Mouse (Mus musculus) MEL (cell line): ENCODE measurements at regions not wholly inside any gene's neighbourhood (a gene's known extent, or its start where the extent isn't known, plus 50 kb on each side); places are given as distances from the start of the nearest gene placed in this dataset.

Source experiments
- DNase-seq: peaks from one replicate; pipeline ENCODE4 v3.0.0; 2011; ENCODE audit warnings: low read depth, low spot score
- H3K27ac ChIP-seq: 2 replicates; pipeline ENCODE4 v1.5.1; 2012; ENCODE audit warnings: low read depth, mild to moderate bottlenecking, control low read depth, low read length, moderate library complexity; ENCODE audit not compliant: control insufficient read depth
- H3K27me3 ChIP-seq, 2 experiments: fragments of 150-350 bp in 1 of 2; sonication (generic) in 1 of 2; 2 replicates each; pipeline ENCODE4 v1.6.1; 2012; ENCODE audit warnings: low read length in 2 of 2, mild to moderate bottlenecking in 2 of 2, improper control_type of control experiment in 1 of 2, moderate library complexity in 1 of 2; ENCODE audit not compliant: insufficient read depth in 2 of 2, control insufficient read depth in 1 of 2
- H3K36me3 ChIP-seq, 2 experiments: 2 replicates each; pipeline ENCODE4 v1.6.1; 2012 to 2014; ENCODE audit warnings: low read length in 2 of 2, improper control_type of control experiment in 1 of 2, inconsistent platforms in 1 of 2, mild to moderate bottlenecking in 1 of 2; ENCODE audit not compliant: insufficient read depth in 2 of 2, control insufficient read depth in 1 of 2
- H3K4me1 ChIP-seq, 2 experiments: fragments of 150-350 bp in 1 of 2; sonication (generic) in 1 of 2; 2 replicates each; pipeline ENCODE4 v1.6.1; 2012; ENCODE audit warnings: low read length in 2 of 2, improper control_type of control experiment in 1 of 2, mild to moderate bottlenecking in 1 of 2; ENCODE audit not compliant: insufficient read depth in 2 of 2, control insufficient read depth in 1 of 2
- H3K4me3 ChIP-seq, 2 experiments: fragments of 150-350 bp in 1 of 2; sonication (generic) in 1 of 2; 2 replicates each; pipeline ENCODE4 v1.5.1; 2012; ENCODE audit warnings: low read depth in 2 of 2, low read length in 2 of 2, mild to moderate bottlenecking in 2 of 2, moderate library complexity in 2 of 2, control low read depth in 1 of 2, improper control_type of control experiment in 1 of 2; ENCODE audit not compliant: control insufficient read depth in 1 of 2, insufficient read depth in 1 of 2
- H3K79me2 ChIP-seq: 2 replicates; pipeline ENCODE4 v1.6.1; 2012; ENCODE audit warnings: mild to moderate bottlenecking, low read length, moderate library complexity; ENCODE audit not compliant: control insufficient read depth, poor library complexity, insufficient read depth
- H3K9ac ChIP-seq: 2 replicates; pipeline ENCODE4 v1.6.1; 2012; ENCODE audit warnings: low read depth, mild to moderate bottlenecking, control low read depth, low read length, moderate library complexity; ENCODE audit not compliant: control insufficient read depth, poor library complexity, severe bottlenecking
- H3K9me3 ChIP-seq: fragments of 150-350 bp; sonication (generic); replicated peaks from 2 replicates; pipeline ENCODE4 v1.6.1; 2012; ENCODE audit warnings: mild to moderate bottlenecking, low read length, improper control_type of control experiment, moderate library complexity; ENCODE audit not compliant: insufficient read depth
- BHLHE40 ChIP-seq: IDR thresholded peaks from 2 replicates; pipeline ENCODE4 v1.6.1; 2012; ENCODE audit warnings: low read depth, mild to moderate bottlenecking, inconsistent platforms, low read length, improper control_type of control experiment, borderline replicate concordance
- CHD1 ChIP-seq: IDR thresholded peaks from 2 replicates; pipeline ENCODE4 v1.6.1; 2012; ENCODE audit warnings: low read depth, mild to moderate bottlenecking, inconsistent platforms, low read length, improper control_type of control experiment
- CHD2 ChIP-seq: IDR thresholded peaks from 2 replicates; pipeline ENCODE4 v1.6.1; 2011; ENCODE audit warnings: low read length, improper control_type of control experiment
- ELF1 ChIP-seq: IDR thresholded peaks from 2 replicates; pipeline ENCODE4 v1.6.1; 2014; ENCODE audit warnings: low read depth, mild to moderate bottlenecking, inconsistent platforms, low read length, improper control_type of control experiment, moderate library complexity
- EP300 ChIP-seq, 2 experiments: IDR thresholded peaks; 2 replicates each; pipeline ENCODE4 v1.6.1; 2011; ENCODE audit warnings: improper control_type of control experiment in 2 of 2, low read length in 2 of 2, low read depth in 1 of 2, mild to moderate bottlenecking in 1 of 2
- ETS1 ChIP-seq: IDR thresholded peaks from 2 replicates; pipeline ENCODE4 v1.6.1; 2012; ENCODE audit warnings: low read depth, mild to moderate bottlenecking, inconsistent platforms, low read length, improper control_type of control experiment, moderate library complexity
- GABPA ChIP-seq: IDR thresholded peaks from 2 replicates; pipeline ENCODE4 v1.6.1; 2012; ENCODE audit warnings: low read depth, mild to moderate bottlenecking, inconsistent platforms, low read length, improper control_type of control experiment, moderate library complexity
- HCFC1 ChIP-seq: IDR thresholded peaks from 2 replicates; pipeline ENCODE4 v1.6.1; 2012; ENCODE audit warnings: low read depth, mild to moderate bottlenecking, inconsistent platforms, low read length, improper control_type of control experiment, moderate library complexity
- JUND ChIP-seq: IDR thresholded peaks from 2 replicates; pipeline ENCODE4 v1.6.1; 2011; ENCODE audit warnings: low read depth, mild to moderate bottlenecking, improper control_type of control experiment, low read length
- MAFK ChIP-seq: IDR thresholded peaks from 2 replicates; pipeline ENCODE4 v1.6.1; 2011; ENCODE audit warnings: low read depth, mild to moderate bottlenecking, low read length, improper control_type of control experiment, borderline replicate concordance
- MAZ ChIP-seq: IDR thresholded peaks from 2 replicates; pipeline ENCODE4 v1.6.1; 2012; ENCODE audit warnings: low read depth, mild to moderate bottlenecking, inconsistent platforms, low read length, improper control_type of control experiment
- MEF2A ChIP-seq: IDR thresholded peaks from 2 replicates; pipeline ENCODE4 v1.6.1; 2014; ENCODE audit warnings: low read depth, mild to moderate bottlenecking, inconsistent platforms, low read length, improper control_type of control experiment; ENCODE audit not compliant: poor library complexity, insufficient replicate concordance, severe bottlenecking; ENCODE audit errors: extremely low read depth
- MXI1 ChIP-seq: IDR thresholded peaks from 2 replicates; pipeline ENCODE4 v1.6.1; 2011; ENCODE audit warnings: mild to moderate bottlenecking, low read depth, low read length, improper control_type of control experiment
- MYB ChIP-seq: IDR thresholded peaks from 2 replicates; pipeline ENCODE4 v1.6.1; 2011; ENCODE audit warnings: mild to moderate bottlenecking, low read depth, low read length, improper control_type of control experiment
- NELFE ChIP-seq: IDR thresholded peaks from 2 replicates; pipeline ENCODE4 v1.6.1; 2011; ENCODE audit warnings: low read depth, low read length, improper control_type of control experiment
- NRF1 ChIP-seq: IDR thresholded peaks from 2 replicates; pipeline ENCODE4 v1.6.1; 2014; ENCODE audit warnings: low read depth, mild to moderate bottlenecking, inconsistent platforms, low read length, improper control_type of control experiment, moderate library complexity; ENCODE audit not compliant: poor library complexity, insufficient read depth, severe bottlenecking
- POLR2A ChIP-seq, 2 experiments: IDR thresholded peaks; 2 replicates each; pipeline ENCODE4 v1.6.1; 2011 to 2012; ENCODE audit warnings: low read length in 2 of 2, mild to moderate bottlenecking in 2 of 2, control low read depth in 1 of 2, improper control_type of control experiment in 1 of 2, low read depth in 1 of 2, moderate library complexity in 1 of 2; ENCODE audit not compliant: control insufficient read depth in 1 of 2, insufficient read depth in 1 of 2, poor library complexity in 1 of 2
- POLR2AphosphoS2 ChIP-seq: IDR thresholded peaks from 2 replicates; pipeline ENCODE4 v1.6.1; 2011; ENCODE audit warnings: low read length, improper control_type of control experiment
- POLR2AphosphoS5 ChIP-seq: IDR thresholded peaks from 2 replicates; pipeline ENCODE4 v1.6.1; 2012; ENCODE audit warnings: low read depth, borderline replicate concordance, mild to moderate bottlenecking, inconsistent platforms, low read length, moderate library complexity, mixed read lengths
- RAD21 ChIP-seq: IDR thresholded peaks from 2 replicates; pipeline ENCODE4 v1.6.1; 2011; ENCODE audit warnings: mild to moderate bottlenecking, low read depth, low read length, improper control_type of control experiment
- RCOR1 ChIP-seq: IDR thresholded peaks from 2 replicates; pipeline ENCODE4 v1.6.1; 2012; ENCODE audit warnings: low read depth, mild to moderate bottlenecking, inconsistent platforms, low read length, improper control_type of control experiment
- TAL1 ChIP-seq: IDR thresholded peaks from 2 replicates; pipeline ENCODE4 v1.6.1; 2012; ENCODE audit warnings: mild to moderate bottlenecking, inconsistent platforms, low read length, moderate library complexity, mixed read lengths
- TCF12 ChIP-seq: IDR thresholded peaks from 2 replicates; pipeline ENCODE4 v1.6.1; 2014; ENCODE audit warnings: low read depth, mild to moderate bottlenecking, inconsistent platforms, low read length, improper control_type of control experiment, moderate library complexity
- UBTF ChIP-seq: IDR thresholded peaks from 2 replicates; pipeline ENCODE4 v1.6.1; 2012; ENCODE audit warnings: low read depth, mild to moderate bottlenecking, inconsistent platforms, low read length, improper control_type of control experiment, moderate library complexity, borderline replicate concordance; ENCODE audit not compliant: insufficient read depth
- USF1 ChIP-seq: IDR thresholded peaks from 2 replicates; pipeline ENCODE4 v1.6.1; 2014; ENCODE audit warnings: low read depth, mild to moderate bottlenecking, inconsistent platforms, low read length, improper control_type of control experiment, moderate library complexity
- USF2 ChIP-seq, 2 experiments: IDR thresholded peaks; 2 replicates each; pipeline ENCODE4 v1.6.1; 2011 to 2012; ENCODE audit warnings: improper control_type of control experiment in 2 of 2, low read length in 2 of 2, borderline replicate concordance in 1 of 2, inconsistent platforms in 1 of 2, low read depth in 1 of 2, mild to moderate bottlenecking in 1 of 2; ENCODE audit not compliant: insufficient read depth in 1 of 2
- ZMIZ1 ChIP-seq: IDR thresholded peaks from 2 replicates; pipeline ENCODE4 v1.6.1; 2012; ENCODE audit warnings: low read depth, mild to moderate bottlenecking, inconsistent platforms, low read length, improper control_type of control experiment, moderate library complexity

DNA sequence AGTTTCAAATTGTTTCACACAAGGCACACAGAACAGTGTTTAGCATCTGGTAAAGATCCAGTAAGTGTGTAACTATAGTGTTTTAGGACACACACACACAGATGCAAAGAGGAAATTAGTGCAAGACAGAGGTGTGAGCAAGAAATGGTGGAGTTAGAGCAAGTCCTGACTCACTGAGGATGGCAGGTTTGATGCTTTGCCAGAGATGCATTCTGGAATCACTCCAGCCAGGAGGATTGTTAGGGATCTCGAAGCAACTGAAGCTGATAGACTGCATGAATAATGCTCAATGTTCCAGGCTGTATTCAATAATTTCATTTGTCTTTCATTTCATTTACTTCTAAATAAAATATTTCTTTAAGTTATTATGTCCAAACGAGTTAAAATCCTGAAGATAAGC lies 357.6 kb upstream of the Klf12 start (continued):
- no peak for TF ChIP-seq POLR2AphosphoS5

DNA sequence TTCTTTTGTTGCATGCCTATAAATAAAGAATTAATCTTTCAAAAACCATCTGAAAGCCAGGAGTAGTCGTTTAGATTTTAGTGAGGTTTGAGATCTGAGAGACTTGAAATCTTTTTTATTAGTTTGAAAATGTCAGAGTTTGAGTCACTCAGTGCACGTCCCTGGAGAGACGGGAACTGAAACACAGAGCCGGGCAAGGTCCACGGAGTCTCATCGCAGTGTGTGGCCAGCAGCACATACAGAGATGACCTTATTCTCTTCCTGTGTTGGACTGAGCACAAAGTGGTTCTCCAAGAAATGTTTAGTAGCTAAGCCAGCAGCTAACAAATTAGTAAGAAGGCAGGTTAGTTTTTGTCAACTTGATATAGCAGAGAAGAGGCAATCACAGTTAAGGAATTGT lies 350.0 kb upstream of the Klf12 start:
- Histone ChIP-seq H3K36me3 (no peaks in the 10 kb centered on the region), H3K9me3 (no peaks in the 10 kb centered on the region), H3K79me2 (no peaks in the 10 kb centered on the region), H3K9ac (no peak overlapping the region), H3K27ac (no peak overlapping the region), H3K4me1 (no peaks in the 10 kb centered on the region), H3K27me3 (no peaks in the 10 kb centered on the region), H3K4me3 (no peak overlapping the region)
- TF ChIP-seq JUND (no peak), POLR2AphosphoS5 (no peak), ZMIZ1 (no peak), USF1 (no peak), MXI1 (no peak), NRF1 (no peak), ETS1 (no peak), MYB (no peak), POLR2A (IDR thresholded peaks at IDR 0.05; ENCODE audit: control insufficient read depth in 1 of 2, insufficient read depth in 1 of 2, low read depth in 1 of 2, low read length in 2 of 2, poor library complexity in 1 of 2) (no peak), MEF2A (no peak), GABPA (no peak), CHD2 (no peak), UBTF (no peak), MAFK (no peak), ELF1 (no peak), RCOR1 (no peak), RAD21 (no peak), EP300 (IDR thresholded peaks at IDR 0.05; ENCODE audit: low read depth in 1 of 2, low read length in 2 of 2) (no peak), BHLHE40 (no peak)
- no peak for DNase-seq

DNA sequence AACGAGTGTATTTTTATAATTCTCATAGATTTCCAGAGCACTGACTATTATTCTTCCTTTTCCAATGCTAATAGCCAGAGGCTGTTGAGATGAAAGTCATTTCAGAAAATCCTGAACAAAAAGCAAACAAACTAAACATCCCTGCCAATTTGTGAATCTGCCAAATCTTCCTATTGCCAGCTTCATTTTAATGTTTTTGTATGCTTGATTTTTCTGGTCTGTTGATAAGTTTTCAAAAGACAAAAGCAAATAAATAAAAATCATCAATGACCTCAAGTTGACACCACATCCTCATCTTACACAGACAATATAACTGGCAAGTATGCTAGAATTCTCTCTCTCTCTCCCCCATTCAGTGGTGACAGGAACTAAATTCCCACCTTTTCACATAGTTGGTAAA lies 347.2 kb upstream of the Klf12 start:
- H3K27me3 ChIP-seq, result no peaks in the 10 kb centered on the region
- H3K27ac ChIP-seq, result no peak overlapping the region
- no peaks in the 10 kb centered on the region for H3K36me3 ChIP-seq
- H3K79me2 ChIP-seq, result no peaks in the 10 kb centered on the region
- no peaks in the 10 kb centered on the region for H3K4me1 ChIP-seq
- no peaks in the 10 kb centered on the region for H3K9me3 ChIP-seq
- TF ChIP-seq TAL1 (no peak), ETS1 (no peak), MAZ (no peak), HCFC1 (no peak), MXI1 (no peak), POLR2AphosphoS2 (no peak), USF2 (IDR thresholded peaks at IDR 0.05; ENCODE audit: borderline replicate concordance in 1 of 2, insufficient read depth in 1 of 2, low read depth in 1 of 2, low read length in 2 of 2) (no peak), POLR2AphosphoS5 (no peak), NRF1 (no peak), ZMIZ1 (no peak), CHD1 (no peak), NELFE (no peak), MAFK (no peak), TCF12 (no peak)
- H3K4me3 ChIP-seq, result no peak overlapping the region
- no peak for DNase-seq
- no peak overlapping the region for H3K9ac ChIP-seq
